Mouse (Mus musculus): ENCODE data around the gene Ifna15. TPM values are rescaled to one million over a fixed set of nuclear protein-coding genes. Genes with fewer than 3 reads are reported as not detected.
"Not testable (repeated sequence)": the region's sequence is repeated elsewhere in the genome, so short reads cannot be mapped to it uniquely, and the experiment has no call there.

The Ifna15 gene
- not detected for polyA plus RNA-seq (2017; shearing (Covaris generic))

GRCm38 (mm10) chr4:88558145-88558544 lies at the start of gene Ifna15:
Gene Ifna15 (minus strand): TSS chr4:88558245.
- ATAC-seq, result not testable (repeated sequence)

GRCm38 (mm10) chr4:88603276-88603675 lies 45.2 kb upstream of the Ifna15 start, which contains the start of gene Ifna12:
Gene Ifna12 (minus strand): TSS chr4:88603376.
- no peak for ATAC-seq

GRCm38 (mm10) chr4:88592285-88592684 lies 34.2 kb upstream of the Ifna15 start, which contains the start of gene Ifna9:
Gene Ifna9 (minus strand): TSS chr4:88592385.
- no peak for ATAC-seq

- no peak for ATAC-seq
These were observed 13.7 kb upstream of the Ifna15 start, which contains the start of gene Ifna14 for GRCm38 (mm10) chr4:88571698-88572097. Gene Ifna14 (minus strand): TSS chr4:88571798.

- ATAC-seq, result no peak
These were observed 3.7 kb upstream of the Ifna15 start for GRCm38 (mm10) chr4:88561791-88562190.

GRCm38 (mm10) chr4:88550161-88550945 lies 7.7 kb downstream of the Ifna15 start:
- ATAC-seq, result peak; percentile 99

GRCm38 (mm10) chr4:88547986-88548385 lies 10.1 kb downstream of the Ifna15 start:
- ATAC-seq, result no peak

- ATAC-seq, result peak; percentile 91
These were observed 14.3 kb downstream of the Ifna15 start for GRCm38 (mm10) chr4:88543649-88544234.

- ATAC-seq, result peak; percentile 70
These were observed 20.7 kb downstream of the Ifna15 start for GRCm38 (mm10) chr4:88537328-88537727.

- ATAC-seq, result no peak
These were observed 21.4 kb downstream of the Ifna15 start for GRCm38 (mm10) chr4:88536640-88537039.

GRCm38 (mm10) chr4:88535742-88536141 lies 22.3 kb downstream of the Ifna15 start:
- no peak for ATAC-seq

GRCm38 (mm10) chr4:88534903-88535302 lies 23.1 kb downstream of the Ifna15 start:
- ATAC-seq, result no peak

GRCm38 (mm10) chr4:88533499-88533898 lies 24.5 kb downstream of the Ifna15 start:
- ATAC-seq, result no peak

- no peak for ATAC-seq
These were observed 27.2 kb downstream of the Ifna15 start for GRCm38 (mm10) chr4:88530892-88531291.

GRCm38 (mm10) chr4:88530271-88530670 lies 27.8 kb downstream of the Ifna15 start:
- no peak for ATAC-seq

- no peak for ATAC-seq
These were observed 31.5 kb downstream of the Ifna15 start for GRCm38 (mm10) chr4:88526379-88527049.

- no peak for ATAC-seq
These were observed 32.7 kb downstream of the Ifna15 start for GRCm38 (mm10) chr4:88525393-88525792.

- no peak for ATAC-seq
These were observed 34.8 kb downstream of the Ifna15 start for GRCm38 (mm10) chr4:88523241-88523640.

GRCm38 (mm10) chr4:88522674-88523073 lies 35.4 kb downstream of the Ifna15 start, which contains the start of gene Ifnb1:
Gene Ifnb1 (minus strand): TSS chr4:88522774.
- ATAC-seq, result no peak

- ATAC-seq, result no peak
These were observed 40.1 kb downstream of the Ifna15 start for GRCm38 (mm10) chr4:88517957-88518356.

GRCm38 (mm10) chr4:88515711-88516211 lies 42.3 kb downstream of the Ifna15 start:
- ATAC-seq, result peak; percentile 61

- no peak for ATAC-seq
These were observed 42.8 kb downstream of the Ifna15 start for GRCm38 (mm10) chr4:88515250-88515649.

GRCm38 (mm10) chr4:88514403-88514802 lies 43.6 kb downstream of the Ifna15 start:
- ATAC-seq, result peak; percentile 75

Data from CD4-positive, CD25-positive, alpha-beta regulatory T cell, adult 4 months (primary cell).